Mouse (Mus musculus) ES-Bruce4 (cell line): ENCODE measurements at regions not wholly inside any gene's neighbourhood (a gene's known extent, or its start where the extent isn't known, plus 50 kb on each side); places are given as distances from the start of the nearest gene placed in this dataset.

ENCODE experiments used
- CTCF ChIP-seq: IDR thresholded peaks from one replicate; pipeline ENCODE4 v1.8.1; 2011; ENCODE audit warnings: low read depth, low read length
- EP300 ChIP-seq: IDR thresholded peaks from 2 replicates; pipeline ENCODE4 v1.6.1; 2011; ENCODE audit warnings: low read depth, low read length; ENCODE audit not compliant: insufficient read depth
- POLR2A ChIP-seq: IDR thresholded peaks from one replicate; pipeline ENCODE4 v1.8.1; 2011; ENCODE audit warnings: low read length; ENCODE audit not compliant: insufficient read depth

- no peak for TF ChIP-seq CTCF
- TF ChIP-seq POLR2A: no peak
- TF ChIP-seq EP300: no peak
Observed at GRCm38 (mm10) chr2:172799951-172800350, 140.2 kb downstream of the Bmp7 start.
